Mouse (Mus musculus) mature B cell (primary cell): ENCODE measurements around the gene Tmem132e.

Experiments used
- in situ Hi-C: fragments of 300-500 bp; cut with MboI; formaldehyde crosslinking; loops from 2 replicates; pipeline ENCODE4 v1.14.3; 2019

Gene Tmem132e

DNA sequence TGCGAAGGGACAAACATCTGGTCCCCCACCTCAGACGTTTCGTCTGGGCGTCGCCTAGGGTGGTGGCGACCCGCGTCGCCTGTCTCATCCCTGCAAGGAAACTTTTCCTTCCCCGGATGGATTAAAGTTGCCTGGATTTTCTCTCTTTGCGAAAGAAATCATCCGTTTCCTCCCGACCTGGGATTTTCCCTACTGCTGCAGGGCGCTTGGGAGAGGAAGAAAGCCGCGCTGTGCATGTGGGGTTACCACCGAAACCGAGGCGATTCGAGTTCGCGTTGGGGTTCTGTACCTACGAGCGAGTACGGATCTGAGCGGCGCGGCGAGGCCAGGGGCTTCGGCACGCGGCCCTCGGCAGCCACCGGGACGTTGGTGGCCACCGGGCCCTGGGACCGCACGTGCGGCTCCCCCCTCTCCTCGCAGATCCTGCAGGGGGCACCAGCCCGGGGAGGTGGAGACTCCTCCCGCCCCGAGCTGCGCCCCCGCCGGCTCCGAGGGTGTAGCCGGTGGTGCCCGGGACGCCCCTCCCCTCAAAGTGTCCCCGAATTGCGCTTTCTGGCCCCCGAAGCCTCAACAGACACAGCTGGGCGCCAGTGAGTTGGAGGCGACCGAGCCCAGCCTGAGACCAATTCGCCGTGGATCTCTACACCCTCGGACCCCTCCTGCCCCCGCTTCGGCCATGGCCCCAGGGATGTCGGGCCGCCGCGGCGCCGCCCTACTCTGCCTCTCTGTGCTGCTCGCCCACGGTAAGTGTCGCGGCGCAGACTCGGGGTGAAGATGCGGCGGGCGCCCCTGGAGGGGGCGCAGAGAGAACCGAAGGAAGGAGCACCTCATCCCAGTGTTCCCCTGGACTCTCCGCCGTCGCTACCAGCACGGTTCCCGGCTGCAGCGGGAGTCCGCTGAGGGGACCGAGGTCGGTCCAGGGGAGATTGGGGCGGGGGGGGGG, at the start of gene Tmem132e:
TSS of gene Tmem132e (plus strand) at position 530 of the 943 bp plus-strand sequence.
- in situ Hi-C loops, result no loop called here

DNA sequence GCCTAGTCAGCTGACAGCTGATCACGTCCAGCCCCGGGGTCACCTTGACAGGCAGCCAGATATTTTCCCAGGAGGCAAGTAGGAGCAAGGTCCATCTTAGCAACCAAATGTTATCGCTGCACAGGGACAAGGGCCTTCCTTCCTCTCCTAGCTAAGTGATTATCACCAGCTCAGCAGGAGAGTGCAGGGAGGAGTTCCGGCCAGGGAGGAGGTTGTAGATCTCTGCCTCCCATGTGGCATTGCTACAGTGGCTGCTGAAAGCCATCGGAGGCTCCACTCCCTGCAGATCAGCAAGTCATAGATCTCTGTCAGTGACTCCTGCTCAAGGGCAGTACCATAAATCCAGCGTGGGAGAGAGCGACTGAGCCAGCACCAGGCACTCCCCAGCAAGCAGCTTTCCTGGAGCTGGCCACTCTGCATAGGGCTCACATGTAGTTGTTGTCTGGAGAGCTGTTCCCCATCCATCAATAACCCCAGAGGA, 48.7 kb upstream of the Tmem132e start:
- in situ Hi-C loops, result no loop called here

DNA sequence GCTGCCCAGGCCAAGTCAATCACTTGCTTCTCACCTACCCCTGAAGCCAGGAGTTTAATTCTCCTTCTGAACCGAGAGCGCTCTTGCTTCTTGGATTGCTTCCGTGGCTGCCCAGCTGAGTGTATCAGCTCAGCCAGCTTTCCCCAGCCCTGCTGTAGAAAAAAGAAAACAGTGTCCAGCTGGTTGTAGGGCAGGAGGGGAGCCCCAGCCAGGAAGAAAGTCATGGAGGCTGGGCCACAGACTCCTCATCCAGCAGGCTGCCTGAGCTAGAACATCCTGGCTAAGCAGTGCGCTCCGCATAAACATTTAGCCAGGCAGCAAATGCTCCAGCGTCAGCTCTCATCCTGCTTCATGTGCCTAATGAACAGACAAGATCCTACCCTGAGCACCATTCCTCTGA, 48.3 kb upstream of the Tmem132e start:
- in situ Hi-C loops, result no loop called here

DNA sequence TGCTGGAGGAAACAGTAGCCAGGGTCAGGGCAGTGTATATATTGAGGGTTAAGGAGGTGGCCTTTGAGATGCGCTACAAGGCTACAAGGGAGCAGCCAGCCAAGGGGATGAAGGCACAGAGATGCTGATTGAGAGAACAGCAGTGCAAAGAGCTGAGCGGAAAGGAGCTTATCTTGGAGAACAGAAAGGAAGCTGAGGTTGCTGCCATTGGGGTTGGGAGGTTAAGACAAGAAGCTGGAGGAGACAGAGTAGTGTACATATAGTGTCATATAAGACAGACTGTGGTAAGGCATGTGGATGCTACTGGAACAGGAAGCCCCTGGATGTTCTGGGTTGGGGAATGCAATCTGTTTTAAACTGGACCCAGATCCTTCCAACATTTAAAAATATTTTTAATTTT, 47.8 kb upstream of the Tmem132e start:
- in situ Hi-C loops, result no loop called here

DNA sequence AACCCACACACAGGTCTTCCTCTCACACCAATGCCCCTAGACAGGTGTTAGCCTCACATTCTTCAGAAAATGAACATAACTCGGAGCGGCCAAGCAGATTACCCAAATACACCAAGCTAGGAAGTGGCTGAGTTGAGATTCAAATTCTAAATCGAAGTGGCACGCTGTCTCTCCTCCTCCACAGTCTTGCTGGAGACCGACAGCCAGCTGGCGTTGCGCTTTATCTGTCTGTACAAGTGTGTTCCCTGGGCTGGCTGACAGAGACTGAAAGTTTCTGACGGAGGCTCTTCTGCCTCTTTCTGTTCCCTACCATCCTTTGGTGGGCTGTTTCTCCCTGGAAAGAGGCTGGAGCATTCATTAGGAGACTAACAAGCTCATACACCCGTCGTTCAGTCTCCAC, 37.7 kb upstream of the Tmem132e start:
- in situ Hi-C loops, result no loop called here

DNA sequence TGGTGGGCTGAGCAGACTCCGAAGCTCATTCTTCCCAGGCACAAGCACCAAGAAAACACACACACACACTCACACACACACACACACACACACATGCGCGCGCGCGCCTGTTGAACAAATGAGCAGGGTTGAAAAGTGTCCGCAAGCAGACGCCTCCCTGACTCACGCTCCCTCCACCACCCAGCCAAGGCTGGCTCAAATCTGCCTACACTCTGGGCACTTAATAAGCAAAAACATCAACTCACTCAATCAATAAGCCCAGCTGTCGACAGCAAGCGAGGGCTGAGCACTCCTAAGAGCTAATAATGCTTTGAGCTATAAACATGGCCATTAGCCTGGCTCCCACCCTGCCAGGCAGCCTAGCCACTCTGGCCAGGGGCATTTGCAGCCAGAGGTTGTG, 18.5 kb upstream of the Tmem132e start:
- in situ Hi-C loops, result no loop called here

DNA sequence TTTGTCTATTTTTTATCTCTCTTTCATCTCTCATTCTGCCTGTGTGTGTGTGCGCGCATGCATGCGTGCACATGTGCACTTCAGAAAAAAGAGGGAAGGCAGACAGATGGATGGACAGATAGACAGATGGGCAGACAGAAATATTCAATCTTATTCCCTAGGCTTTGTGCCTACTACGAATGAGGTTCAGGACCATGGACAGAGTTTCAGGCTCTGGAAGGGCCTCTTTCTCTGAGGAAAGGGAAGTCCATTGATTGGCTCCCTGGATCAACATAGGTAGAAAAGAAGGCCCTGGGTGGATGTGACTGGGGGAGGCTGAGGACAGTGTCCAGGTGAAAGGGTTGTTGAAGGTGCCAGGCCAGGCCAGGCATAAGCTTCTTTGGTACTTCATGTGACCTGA, 17.1 kb upstream of the Tmem132e start:
- in situ Hi-C loops, result no loop called here

DNA sequence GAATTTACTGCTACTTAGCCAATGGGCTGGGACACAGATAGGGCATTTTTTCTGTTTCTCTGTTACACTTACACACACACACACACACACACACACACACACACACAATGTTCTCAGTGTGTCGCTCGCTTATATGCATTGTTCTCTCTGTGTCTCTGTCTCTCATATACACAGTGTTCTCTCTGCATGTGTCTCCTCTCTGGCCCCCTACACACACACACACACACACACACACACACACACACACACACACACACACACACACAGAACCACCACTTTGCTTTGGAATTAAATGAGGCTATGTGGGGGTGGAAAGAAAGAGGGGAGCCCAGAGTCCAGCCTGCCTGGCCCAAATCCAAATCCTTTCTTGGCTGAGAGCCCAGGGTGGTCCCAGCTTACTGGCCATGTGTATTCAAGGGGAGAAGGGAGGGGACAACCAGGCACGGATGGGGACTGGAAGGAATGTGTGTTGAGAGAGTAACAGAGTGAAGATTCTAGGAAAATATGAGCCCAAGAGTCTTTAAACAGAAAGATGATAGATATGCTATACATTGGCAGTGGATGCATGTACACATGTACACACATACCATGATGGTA, 8.0 kb upstream of the Tmem132e start:
- in situ Hi-C loops, result no loop called here

DNA sequence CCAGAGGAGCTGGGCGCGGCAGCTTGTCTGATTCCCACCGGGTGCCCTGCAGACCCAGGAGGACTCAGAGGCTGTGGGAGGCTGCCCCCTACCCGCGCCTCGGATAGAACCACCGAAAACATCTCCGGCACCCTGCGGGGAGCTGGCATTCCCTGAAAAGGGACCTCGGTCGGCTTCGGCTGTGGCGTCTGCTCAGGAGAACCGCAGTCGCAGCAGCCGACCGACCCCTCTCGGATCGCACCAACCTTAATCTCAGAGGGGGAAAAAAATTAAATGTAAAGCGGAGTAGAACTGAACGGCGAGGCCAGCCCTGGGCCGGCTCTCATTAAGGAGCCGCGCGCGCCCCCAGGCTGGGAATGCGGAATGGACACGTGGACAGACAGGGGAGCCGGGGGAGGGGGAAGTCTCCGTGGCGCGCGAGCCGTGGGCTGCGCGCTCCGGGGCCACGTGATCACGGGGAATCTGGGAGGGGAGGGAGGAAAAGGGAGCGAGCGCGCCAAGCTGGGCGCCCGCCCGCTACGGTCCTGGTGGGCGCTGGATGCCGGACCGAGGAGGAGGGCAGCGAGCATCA, 1.6 kb upstream of the Tmem132e start:
- in situ Hi-C loops, result no loop called here

DNA sequence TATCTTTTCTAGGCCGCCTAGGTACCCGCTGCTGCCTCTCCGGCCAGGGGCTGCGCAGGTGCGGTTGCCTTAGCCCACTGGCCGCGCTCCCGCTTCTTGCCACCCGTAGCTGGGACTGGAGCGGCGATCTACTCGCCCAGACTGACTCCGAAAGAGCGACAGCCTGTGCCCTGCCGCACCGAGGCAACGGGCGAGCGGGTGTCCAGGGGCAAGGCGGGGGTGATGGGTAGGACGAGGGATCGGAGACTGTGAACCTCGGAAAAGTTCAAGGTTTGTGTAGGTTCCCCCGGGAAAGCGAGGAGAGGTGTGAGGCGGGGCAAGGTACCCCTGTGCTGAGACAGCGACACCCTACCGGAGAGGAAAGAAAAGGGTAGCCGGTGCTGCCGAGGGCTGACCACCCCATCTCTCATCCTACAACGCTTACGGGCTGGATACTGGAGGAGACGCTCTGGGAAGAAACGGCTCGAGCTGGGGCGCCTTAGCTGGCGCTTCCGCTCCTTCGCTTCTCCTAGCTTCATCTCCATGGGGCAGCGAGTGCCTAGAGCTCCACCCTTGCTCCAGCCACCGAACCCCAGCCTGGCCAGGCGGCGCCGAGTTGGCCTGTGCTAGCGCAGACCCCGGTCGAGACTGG, 874 bp upstream of the Tmem132e start:
- in situ Hi-C loops, result no loop called here

DNA sequence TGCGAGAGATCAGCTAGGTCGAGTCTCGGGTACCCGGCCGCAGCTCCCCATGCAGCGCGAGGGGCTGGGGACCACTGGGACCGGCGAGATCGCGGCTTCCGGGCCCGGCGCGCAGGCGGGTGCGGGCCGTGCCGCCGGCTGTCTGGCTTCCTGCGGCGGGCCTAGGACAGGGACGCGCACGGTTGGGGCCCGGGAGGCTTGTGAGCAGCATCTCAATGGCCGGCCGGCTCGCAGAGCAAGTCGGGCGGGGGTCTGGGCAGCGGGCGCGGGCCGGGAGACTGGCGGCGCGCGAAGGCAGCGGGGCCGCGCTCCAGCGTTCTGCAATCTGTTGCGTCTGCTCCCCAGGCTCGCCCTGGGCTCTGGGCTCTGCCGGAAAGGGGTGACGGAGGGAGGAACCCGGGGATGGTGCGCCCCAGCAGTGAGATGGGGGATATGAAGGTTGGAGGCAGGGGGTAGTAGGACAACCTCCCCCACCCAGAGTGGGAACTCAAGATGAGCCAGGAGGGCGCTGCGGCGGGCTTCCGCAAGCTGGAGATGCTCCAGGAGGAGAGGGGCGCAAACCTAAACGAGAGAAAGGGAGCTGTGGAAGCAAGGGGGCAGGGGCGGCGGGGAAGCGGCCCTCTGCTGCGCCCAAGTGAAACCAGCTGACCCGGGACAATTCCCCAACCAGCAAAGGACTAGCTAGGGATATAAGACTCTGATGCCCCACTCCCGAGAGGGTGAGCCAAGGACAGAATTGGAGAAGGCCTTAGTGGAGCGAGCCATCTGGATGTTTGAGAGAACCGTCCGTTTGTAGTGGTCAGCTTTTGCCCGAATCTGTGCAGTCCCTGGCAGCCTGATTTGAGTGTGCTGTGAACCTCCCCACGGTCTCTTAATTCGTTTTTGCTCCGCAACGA, 944 bp downstream of the Tmem132e start:
- in situ Hi-C loops, result no loop called here

DNA sequence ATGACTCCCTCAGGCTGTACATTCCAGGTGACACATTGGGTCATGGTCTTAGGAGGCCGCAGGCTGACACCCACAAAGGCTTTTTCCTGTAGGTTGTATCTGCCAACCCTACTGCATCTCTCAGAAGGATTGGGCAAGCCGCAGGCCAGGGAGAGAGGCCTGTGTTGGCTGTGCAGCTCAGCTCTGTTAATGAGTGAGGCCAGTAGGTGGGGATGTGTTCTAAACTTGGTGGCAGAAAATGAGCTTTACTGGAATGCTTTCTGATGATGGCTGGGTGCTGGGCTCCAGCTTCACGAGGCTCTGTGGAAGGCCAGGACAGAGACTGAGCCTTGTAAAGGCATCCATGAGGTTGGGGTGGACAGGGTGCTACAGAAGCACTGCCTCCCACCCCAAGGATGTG, 3.6 kb downstream of the Tmem132e start:
- in situ Hi-C loops, result no loop called here

DNA sequence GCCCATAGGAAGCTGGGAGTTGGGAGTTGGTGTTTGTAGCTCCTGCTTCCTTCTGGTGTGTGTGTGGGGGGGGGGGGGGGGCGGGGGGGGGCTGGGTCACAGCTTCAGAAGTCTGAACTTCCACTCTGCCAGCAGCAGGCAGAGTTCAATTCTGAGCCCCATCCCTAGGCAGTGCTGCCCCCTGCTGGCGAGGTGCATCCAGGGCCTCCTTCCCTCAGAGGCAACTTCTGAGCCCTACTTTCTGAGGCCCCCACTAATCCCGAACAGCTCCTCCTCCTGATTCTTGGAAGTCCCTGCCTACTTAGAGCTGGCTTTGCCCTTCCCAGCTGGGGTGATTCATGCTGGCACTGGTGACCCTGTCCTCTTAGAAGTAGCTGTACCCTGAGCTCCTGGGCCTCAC, 10.9 kb downstream of the Tmem132e start:
- in situ Hi-C loops, result no loop called here

DNA sequence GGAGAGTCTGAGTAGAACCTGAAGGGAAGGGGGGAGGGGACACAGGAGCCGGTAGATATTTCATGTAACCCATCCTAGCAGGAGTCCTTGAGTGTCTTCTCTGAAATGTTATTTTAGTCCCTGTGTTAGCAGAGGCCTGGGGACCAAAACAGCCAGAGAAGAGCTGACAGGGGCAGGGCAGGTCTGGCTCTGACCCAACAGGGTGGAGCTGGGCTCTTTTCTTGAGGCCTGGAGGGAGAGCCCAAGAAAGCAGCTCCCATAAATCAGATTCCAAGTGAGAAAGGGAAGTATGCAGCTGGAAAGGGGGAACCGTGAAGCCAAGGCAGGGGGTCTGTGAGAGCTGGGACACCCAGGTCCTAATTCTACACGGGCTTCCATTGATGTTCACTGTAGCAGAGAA, 16.9 kb downstream of the Tmem132e start:
- in situ Hi-C loops, result no loop called here

DNA sequence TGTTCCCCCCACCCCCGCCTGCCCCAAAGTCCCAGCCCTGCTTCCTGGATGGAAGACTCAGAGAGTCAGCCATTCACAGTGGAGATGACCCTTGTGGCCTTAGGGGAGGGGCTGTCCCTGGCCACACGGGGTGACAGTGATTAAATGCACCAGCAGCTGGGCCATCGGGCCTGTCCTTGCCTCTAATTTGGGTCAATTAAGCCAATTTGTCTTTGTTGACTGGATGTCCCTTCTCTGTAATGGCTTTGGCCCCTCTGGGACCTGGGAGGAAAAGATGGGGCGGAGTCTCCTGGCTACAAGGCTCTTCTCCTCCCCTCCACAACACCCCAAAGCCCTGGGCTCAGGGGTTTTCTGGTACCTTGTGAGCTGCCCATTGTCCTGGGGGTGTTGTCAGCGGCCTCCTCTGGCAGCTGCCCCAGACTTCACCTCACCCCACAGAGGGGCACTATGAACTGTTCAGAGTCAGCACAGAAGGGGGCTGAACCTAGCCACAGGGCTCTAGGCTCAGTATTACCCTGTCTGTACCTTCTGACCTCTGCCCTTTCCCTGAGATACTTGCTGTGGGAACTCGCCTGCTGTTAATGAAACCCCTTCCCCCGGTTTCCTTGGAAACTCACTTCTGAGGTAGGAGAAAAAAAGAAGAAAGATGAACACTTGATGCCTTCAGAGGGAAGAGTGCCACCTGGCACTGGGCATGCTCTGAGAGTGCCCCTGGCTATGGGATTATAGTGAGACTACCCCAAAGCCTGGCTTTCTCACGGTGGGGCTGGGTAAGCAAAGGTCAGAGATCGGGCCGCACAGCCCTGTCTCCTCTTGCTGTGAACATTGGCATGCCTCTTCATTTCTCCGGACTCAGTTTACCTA, 17.9 kb downstream of the Tmem132e start:
- in situ Hi-C loops, result no loop called here

DNA sequence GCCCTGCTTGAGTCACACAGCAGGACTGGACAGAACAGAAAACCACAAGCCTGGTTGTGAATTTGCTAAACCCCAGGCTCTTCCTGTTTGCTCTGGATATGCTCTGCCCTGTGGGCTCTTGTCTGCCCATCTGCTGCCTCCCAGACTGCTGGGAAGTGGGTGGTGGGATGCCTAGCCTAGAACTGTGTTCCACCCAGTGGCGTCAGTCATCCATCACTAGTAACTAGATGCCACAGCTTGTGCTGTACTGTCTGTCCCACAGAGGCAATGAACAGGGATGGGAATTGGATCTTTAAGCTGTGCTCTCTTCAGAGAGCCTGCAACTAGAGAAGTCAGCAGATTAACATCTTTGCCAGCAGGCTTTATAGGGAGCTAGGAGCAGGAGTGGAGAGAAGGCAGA, 23.8 kb downstream of the Tmem132e start:
- in situ Hi-C loops, result no loop called here

DNA sequence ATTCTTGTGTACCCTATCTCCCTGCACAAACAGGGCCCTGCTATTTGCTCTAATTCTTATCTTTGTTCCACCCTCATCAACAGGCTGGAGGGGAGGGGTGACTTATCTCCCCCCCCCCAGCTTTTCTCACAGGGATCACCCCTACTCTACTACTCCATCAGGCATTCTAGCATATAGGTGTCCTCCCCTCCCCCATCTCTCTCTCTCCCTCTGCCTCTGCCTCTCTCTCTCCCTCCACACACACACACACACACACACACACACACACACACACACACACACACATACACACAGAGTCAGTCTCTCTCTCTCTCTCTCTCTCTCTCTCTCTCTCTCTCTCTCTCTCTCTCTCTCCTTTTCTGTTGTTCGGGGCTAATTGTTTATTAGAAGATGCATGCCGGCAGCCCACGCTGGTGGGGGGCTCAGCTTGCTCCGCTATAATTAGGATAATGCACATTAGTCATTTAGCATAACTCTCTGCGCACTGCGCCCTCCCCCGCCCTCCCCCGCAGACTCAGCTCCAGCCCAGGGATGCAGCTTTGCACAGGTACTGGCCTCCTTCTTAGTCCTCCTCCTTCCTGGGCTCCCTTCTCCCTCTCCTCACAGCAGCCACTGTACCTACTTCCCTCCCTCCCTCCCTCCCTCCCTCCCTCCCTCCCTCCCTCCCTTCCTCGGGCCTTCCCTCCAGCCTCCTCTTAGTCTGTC, 29.8 kb downstream of the Tmem132e start:
- in situ Hi-C loops, result no loop called here

DNA sequence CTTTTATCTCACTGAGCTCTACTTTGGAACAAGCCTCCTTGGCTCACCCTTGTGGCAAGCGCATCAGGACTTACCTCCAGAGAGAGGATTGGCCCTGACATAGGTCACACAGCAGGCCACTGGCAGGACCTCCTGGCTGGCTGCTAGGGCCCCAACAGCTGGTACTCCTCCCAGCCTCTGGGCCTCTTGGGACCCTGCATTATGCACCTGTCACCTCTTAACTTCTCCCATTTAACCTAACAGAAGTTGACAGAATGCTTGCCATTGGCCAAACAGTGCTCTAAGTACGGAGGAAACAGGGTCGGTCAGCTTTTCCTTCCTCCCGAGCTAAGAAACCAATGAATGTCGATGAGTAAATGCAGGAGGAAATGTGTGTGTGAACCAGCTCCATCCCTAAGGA, 33.2 kb downstream of the Tmem132e start:
- in situ Hi-C loops, result no loop called here

DNA sequence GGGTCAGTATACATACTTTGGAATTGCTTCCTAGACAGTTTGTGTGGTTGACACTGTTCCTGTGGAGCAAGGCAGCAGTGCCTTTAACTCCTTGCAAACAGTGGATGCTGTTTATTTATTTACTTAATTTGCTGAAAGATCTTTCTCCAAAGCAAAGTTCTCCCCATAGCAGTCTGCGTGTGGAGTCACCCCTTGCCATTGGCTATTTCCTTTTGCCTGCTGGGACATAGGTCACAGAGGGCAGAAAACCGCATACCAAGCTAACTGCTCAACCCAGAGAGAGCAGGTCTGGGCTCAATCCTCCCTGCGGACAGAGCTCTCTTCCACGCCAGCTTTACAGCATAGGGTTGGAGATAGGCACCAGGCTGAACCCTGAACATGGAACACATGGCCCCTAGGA, 34.8 kb downstream of the Tmem132e start:
- in situ Hi-C loops, result no loop called here

DNA sequence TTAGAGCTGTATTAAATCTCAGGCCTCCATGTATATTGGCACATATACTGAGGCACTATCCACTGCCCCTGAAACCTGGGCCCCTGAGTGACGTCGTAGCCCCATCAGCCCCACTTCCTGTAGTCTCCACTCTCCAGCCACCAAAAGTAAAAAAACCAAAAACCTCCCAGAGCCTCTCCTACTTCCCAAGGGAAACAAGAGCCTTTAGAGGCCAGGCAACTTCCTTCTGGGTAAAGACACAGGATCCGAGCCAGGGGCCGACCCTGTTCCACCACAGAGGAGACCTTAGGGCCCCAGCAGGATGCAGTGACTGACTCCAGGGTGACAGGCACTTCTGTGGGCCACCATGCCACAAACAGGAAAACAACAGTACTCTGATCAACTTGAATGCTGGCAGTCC, 40.1 kb downstream of the Tmem132e start:
- in situ Hi-C loops, result no loop called here
